Mouse (Mus musculus) embryonic facial prominence, embryonic 14.5 days (tissue): ENCODE measurements around the gene Brox. TPM values are rescaled to one million over a fixed set of nuclear protein-coding genes. Genes with fewer than 3 reads are reported as not detected.
A peak's percentile ranks its signal among the peaks of the same experiment; 100 is the strongest.

Experiments
- ATAC-seq: fragments of 200-750 bp; cut with Nextera tagmentation; 2 replicates; pipeline ENCODE4 v1.8.0; 2017; ENCODE audit warnings: low read depth, moderate number of reproducible peaks, moderate TSS enrichment
- DNase-seq: peaks from one replicate; pipeline ENCODE4 v3.0.0-alpha.2; 2015; ENCODE audit warnings: low spot score
- H3K27ac ChIP-seq: fragments of 300-500 bp; sonication (generic); replicated peaks from 2 replicates; pipeline ENCODE4 v1.5.1; 2014; ENCODE audit warnings: low read depth, mild to moderate bottlenecking, low read length, moderate library complexity
- H3K27me3 ChIP-seq: fragments of 300-500 bp; sonication (generic); replicated peaks from 2 replicates; pipeline ENCODE4 v1.6.1; 2014; ENCODE audit warnings: low read length; ENCODE audit not compliant: control insufficient read depth, insufficient read depth
- H3K36me3 ChIP-seq: fragments of 300-500 bp; sonication (generic); 2 replicates; pipeline ENCODE4 v1.6.1; 2014; ENCODE audit warnings: low read length, mixed read lengths; ENCODE audit not compliant: control insufficient read depth, insufficient read depth
- H3K4me1 ChIP-seq: fragments of 300-500 bp; sonication (generic); 2 replicates; pipeline ENCODE4 v1.6.1; 2014; ENCODE audit warnings: antibody characterized with exemption, low read length; ENCODE audit not compliant: control insufficient read depth, insufficient read depth
- H3K4me2 ChIP-seq: fragments of 300-500 bp; sonication (generic); 2 replicates; pipeline ENCODE4 v1.6.1; 2014; ENCODE audit warnings: low read depth, mild to moderate bottlenecking, low read length, moderate library complexity, mixed read lengths
- H3K4me3 ChIP-seq: fragments of 300-500 bp; sonication (generic); 2 replicates; pipeline ENCODE4 v1.5.1; 2014; ENCODE audit warnings: low read depth, mild to moderate bottlenecking, low read length
- H3K9ac ChIP-seq: fragments of 300-500 bp; sonication (generic); 2 replicates; pipeline ENCODE4 v1.6.1; 2014; ENCODE audit warnings: low read depth, mild to moderate bottlenecking, low read length, moderate library complexity, mixed read lengths
- H3K9me3 ChIP-seq: fragments of 300-500 bp; sonication (generic); 2 replicates; pipeline ENCODE4 v1.6.1; 2016; ENCODE audit warnings: low read length; ENCODE audit not compliant: control insufficient read depth
- WGBS: fragments of 180-500 bp; shearing (Covaris S2); extraction: QIAGEN DNeasy Blood & Tissue Kit; methylation state at CpG from one replicate; pipeline ENCODE4 v1.1.7; 2014; 5-methylcytosine and 5-hydroxymethylcytosine counted together
- polyA plus RNA-seq: library from polyadenylated mRNA; unstranded; fragments of >200 nt; fragmentation: Nextera tagmentation; extraction: Ambion mirVana; gene quantifications from 2 replicates; pipeline ENCODE4 v1.2.1, GENCODE M21; 2014

Gene Brox
- polyA plus RNA-seq, 1 experiment from 2014 or later, result 50.4 TPM

DNA sequence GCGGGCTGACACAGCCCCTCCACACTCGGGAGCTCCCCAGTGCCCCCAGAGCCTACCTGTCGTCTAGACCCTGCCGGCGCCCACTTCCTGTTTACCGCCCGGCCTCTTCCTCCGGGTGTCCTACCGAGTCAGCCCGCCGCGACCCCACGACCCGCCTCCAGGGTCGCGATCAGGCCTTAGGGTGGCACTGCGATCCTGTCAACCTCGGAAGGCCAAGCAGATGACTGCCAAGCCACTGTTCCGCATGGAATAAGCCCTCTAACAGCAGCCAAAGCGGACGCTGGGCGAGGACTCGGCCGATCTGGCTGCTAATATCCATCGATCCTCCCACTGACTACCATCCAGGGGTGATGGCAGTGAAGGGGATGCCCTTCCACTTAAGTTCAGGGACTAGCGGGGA, 604 bp downstream of the Brox start, which contains the start of gene Aida:
Gene Aida (plus strand): TSS at position 126 of the 400 bp plus-strand sequence.
- 0% methylated on average over 25 of the region's 26 CpGs for WGBS
- Histone ChIP-seq H3K4me1 (no peaks in the 10 kb centered on the region), H3K9ac (peak within 1 kb of the TSS; percentile 66), H3K27ac (peak within 1 kb of the TSS; percentile 61), H3K4me3 (peak within 1 kb of the TSS; percentile 52), H3K27me3 (no peaks in the 10 kb centered on the region), H3K9me3 (no peaks in the 10 kb centered on the region), H3K4me2 (peak within 1 kb of the TSS; percentile 55), H3K36me3 (peaks cover 18% of the 10 kb centered on the region)
- ATAC-seq, result 0 out of 2 replicates have a peak, but pooled peaks have one; percentile 10
- peak; percentile 22 for DNase-seq

DNA sequence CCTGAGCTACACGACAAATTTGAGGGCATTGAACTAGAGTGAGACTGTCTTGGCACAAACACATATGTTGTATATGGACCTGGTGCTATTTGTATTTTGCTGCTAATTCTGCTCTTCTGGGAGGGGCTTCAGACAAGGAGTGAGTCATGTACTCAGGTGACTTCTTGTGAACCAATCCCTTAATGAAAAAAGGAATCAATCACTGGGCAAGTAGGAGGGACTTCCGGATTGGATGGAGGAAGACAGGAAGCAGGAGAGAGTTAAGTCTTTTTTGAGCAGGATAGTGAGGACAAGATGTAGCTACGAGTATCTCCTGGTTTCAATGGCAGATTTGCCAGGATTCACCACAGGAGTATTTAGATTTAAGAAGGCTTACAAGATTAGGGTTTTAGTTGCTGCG, 7.5 kb downstream of the Brox start:
- Histone ChIP-seq H3K27ac (no peak overlapping the region), H3K4me2 (no peak overlapping the region), H3K4me1 (no peaks in the 10 kb centered on the region), H3K36me3 (peaks cover 81% of the 10 kb centered on the region), H3K27me3 (no peaks in the 10 kb centered on the region), H3K4me3 (no peak overlapping the region), H3K9me3 (no peaks in the 10 kb centered on the region), H3K9ac (no peak overlapping the region)
- ATAC-seq (no peak), DNase-seq (no peak)
- 91% methylated on average over 4 of the region's 4 CpGs for WGBS

DNA sequence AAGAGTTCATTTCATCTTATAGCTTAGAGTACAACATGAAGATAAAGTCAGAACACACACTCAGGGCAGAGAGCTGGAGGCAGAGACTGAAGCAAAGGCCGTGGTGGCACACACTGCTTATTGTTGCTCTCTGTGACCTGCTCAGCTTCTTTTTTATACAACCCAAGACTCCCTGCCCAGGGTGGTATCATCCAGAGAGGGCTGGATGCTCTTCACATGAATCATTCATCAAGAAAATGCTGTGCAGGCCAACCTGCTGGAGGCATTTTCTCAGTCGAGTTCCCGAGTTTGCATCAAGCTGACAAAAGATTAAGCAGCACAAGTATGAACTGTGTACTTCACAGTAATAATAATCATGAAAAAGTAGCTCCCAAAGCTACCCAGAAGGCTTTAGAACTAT, 8.7 kb downstream of the Brox start:
- H3K27me3 ChIP-seq, result no peaks in the 10 kb centered on the region

DNA sequence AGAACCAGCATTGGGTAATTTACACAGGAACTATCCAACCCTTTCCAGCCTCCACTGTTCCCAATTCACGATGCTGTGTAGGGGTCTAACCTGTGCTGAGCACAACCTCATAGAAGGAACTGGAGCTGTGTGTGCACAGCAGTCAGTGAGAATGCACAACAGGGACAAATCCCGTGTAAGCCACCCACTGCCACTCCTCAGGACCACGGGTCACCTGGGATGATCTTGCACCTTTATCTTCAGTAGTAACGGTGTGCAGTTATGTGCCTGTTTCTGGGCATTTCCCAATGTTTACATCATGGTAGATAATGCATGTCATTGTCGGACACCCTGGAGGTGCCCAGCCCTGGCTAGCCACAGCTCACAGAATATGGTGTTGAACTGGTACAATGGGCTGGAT, 21.3 kb downstream of the Brox start:
- 72% methylated on average over 5 of the region's 5 CpGs for WGBS
- Histone ChIP-seq H3K4me2 (no peak overlapping the region), H3K9ac (no peak overlapping the region), H3K4me3 (no peak overlapping the region), H3K27ac (no peak overlapping the region), H3K4me1 (no peaks in the 10 kb centered on the region), H3K9me3 (no peaks in the 10 kb centered on the region), H3K27me3 (no peaks in the 10 kb centered on the region), H3K36me3 (peaks cover 34% of the 10 kb centered on the region)
- ATAC-seq (no peak), DNase-seq (no peak)

More for the DNA sequence above, 8.7 kb downstream of the Brox start:
- WGBS, result 86% methylated on average over 3 of the region's 3 CpGs
- Histone ChIP-seq H3K9me3 (no peaks in the 10 kb centered on the region), H3K36me3 (peaks cover 91% of the 10 kb centered on the region), H3K4me1 (no peaks in the 10 kb centered on the region), H3K4me2 (no peak overlapping the region), H3K27ac (no peak overlapping the region), H3K9ac (no peak overlapping the region), H3K4me3 (no peak overlapping the region)
- ATAC-seq, result no peak
- no peak for DNase-seq

DNA sequence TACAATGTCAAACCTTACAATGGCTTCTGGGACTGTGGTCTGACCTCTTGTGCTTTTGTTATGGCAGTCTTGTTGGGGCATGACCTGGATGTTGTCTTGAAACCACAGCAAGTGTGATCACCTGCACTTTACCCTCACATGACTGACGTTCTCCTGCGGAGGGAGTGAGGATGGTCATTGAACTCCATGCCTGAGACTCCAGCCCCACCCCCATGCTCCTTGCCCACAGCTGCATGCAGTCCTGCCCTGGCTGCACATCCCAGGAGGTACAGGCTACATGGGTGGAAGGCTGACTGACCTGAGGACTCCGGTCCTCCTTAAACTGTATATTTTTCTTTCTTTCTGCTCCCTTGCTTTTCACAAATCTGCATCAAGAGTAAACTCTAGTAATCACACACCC, 22.7 kb downstream of the Brox start:
- Histone ChIP-seq H3K27ac (no peak overlapping the region), H3K36me3 (peaks cover 20% of the 10 kb centered on the region), H3K9ac (no peak overlapping the region), H3K4me1 (no peaks in the 10 kb centered on the region), H3K27me3 (no peaks in the 10 kb centered on the region), H3K9me3 (no peaks in the 10 kb centered on the region), H3K4me2 (no peak overlapping the region), H3K4me3 (no peak overlapping the region)
- 58% methylated on average over 3 of the region's 3 CpGs for WGBS
- no peak for DNase-seq
- ATAC-seq, result no peak

DNA sequence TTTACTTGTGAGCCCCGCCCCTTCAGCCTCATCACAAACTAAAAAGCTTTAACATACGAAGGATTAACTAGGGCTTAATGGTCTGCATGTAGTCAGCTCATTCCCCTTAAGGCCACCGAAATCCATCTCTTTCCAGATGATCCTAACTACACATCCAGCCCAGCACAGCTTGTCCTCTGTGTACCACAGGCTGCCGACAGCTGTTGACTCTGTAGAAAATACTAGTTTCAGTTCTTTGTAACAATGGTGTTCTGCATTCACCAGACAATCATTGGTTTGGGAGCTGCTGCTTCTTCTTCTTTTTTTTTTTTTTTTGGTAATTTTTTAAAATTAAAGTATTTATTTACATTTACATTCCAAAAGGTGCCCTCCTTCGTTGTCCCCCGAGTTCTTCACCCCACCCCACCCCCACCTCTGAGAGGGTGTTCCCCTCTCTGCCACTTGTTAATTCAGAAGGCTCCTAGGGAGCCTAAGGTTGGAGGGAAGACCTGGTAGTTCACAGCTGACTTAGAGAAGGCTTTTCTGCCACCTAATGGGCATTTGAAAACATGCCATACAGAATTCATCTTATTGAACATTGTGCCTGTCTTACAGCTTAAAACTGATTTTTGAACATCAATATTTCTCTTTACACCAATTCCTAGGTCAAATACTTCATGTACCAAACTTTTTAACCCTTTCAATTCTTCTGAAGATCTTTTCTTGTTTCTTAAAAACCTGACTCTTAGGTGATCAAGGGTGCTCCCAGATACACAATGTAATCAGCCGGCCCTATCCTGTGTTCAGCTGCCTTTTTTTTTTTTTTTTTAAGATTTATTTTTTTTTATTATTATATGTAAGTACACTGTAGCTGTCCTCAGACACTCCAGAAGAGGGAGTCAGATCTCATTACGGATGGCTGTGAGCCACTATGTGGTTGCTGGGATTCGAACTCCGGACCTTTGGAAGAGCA, 23.9 kb downstream of the Brox start:
- H3K4me1 ChIP-seq, result no peaks in the 10 kb centered on the region
- H3K9me3 ChIP-seq, result no peaks in the 10 kb centered on the region
- ATAC-seq (peak; percentile 50; the same call in 1 of the 2 replicates), DNase-seq (peak; percentile 80)
- WGBS, result 58% methylated on average over 10 of the region's 10 CpGs
- H3K36me3 ChIP-seq, result peaks cover 10% of the 10 kb centered on the region; the same call in 1 of the 2 replicates
- H3K4me3 ChIP-seq, result no peak overlapping the region
- H3K27me3 ChIP-seq, result no peaks in the 10 kb centered on the region
- no peak overlapping the region for H3K9ac ChIP-seq
- no peak overlapping the region for H3K27ac ChIP-seq
- H3K4me2 ChIP-seq, result no peak overlapping the region

DNA sequence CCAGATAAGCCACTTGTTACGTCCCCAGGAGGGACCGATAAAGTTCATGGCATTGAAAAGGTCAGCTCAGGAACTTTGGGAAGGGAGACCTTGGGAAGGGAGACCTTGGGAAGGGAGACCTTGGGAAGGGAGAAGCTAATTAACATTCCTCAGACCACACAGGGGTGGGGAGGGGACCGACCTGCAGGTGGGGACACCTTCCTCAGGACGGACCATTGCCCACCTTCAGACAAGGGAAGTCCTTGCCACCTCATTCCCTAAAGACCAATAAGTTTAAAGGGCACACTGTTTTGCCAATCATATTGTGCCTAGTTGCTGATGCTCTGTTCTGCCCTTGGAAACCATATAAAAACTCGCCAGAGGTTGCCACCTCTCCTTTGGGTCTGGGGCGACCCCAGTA, 29.4 kb downstream of the Brox start:
- DNase-seq (no peak), ATAC-seq (no peak)
- Histone ChIP-seq H3K4me1 (no peaks in the 10 kb centered on the region), H3K27me3 (no peaks in the 10 kb centered on the region), H3K36me3 (no peaks in the 10 kb centered on the region), H3K9ac (no peak overlapping the region), H3K4me3 (no peak overlapping the region), H3K4me2 (no peak overlapping the region), H3K27ac (no peak overlapping the region), H3K9me3 (no peaks in the 10 kb centered on the region)
- 78% methylated on average over 6 of the region's 6 CpGs for WGBS

DNA sequence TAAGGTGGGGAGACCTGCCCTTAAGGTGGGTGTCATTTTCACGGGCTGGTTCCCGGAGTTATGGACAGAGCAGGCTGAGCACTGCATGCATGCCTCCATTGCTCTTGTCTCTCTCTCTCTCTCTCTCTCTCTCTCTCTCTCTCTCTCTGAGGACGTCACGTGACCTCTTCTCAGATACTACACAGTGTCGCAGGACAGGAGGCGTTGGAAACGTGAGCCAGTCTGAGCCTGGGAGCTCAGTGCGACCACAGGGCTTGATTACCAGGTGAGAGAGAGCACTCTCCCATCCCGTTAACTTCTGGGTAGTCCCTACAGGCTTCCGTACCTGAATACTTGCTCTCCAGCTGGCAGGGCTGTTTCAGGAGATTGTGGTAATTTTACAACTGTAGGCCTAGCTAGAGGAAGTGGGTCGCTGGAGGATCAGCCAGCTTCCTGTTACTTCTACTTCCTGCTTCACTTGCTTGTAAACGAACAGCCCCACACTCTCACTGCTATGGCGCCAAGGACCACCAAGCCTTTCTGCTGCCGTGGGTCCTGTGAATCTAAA, 31.1 kb downstream of the Brox start:
- WGBS, result 63% methylated on average over 14 of the region's 14 CpGs

More for the DNA sequence above, 31.1 kb downstream of the Brox start:
- Histone ChIP-seq H3K4me2 (no peak overlapping the region), H3K4me3 (no peak overlapping the region), H3K36me3 (no peaks in the 10 kb centered on the region), H3K27me3 (no peaks in the 10 kb centered on the region), H3K9me3 (no peaks in the 10 kb centered on the region), H3K9ac (no peak overlapping the region), H3K27ac (no peak overlapping the region), H3K4me1 (no peaks in the 10 kb centered on the region)
- no peak for ATAC-seq
- peak; percentile 9 for DNase-seq
